Mouse (Mus musculus) Patski (cell line): ENCODE measurements around the gene Tmem126b. TPM values are rescaled to one million over a fixed set of nuclear protein-coding genes. Genes with fewer than 3 reads are reported as not detected.

Source experiments
- ATAC-seq: fragments of 100-300 bp; one replicate; pipeline ENCODE4 v1.8.0; 2021
- CTCF ChIA-PET: fragments of 350-600 bp; sonication (Branson Sonifier 250); formaldehyde crosslinking; loops from one replicate; lab custom pipeline; 2022; ENCODE audit warnings: inconsistent platforms; lab: Charles Lee
- POLR2A ChIA-PET: fragments of 350-600 bp; sonication (Branson Sonifier 250); formaldehyde crosslinking; loops from one replicate; lab custom pipeline; 2022; ENCODE audit warnings: antibody characterized with exemption, inconsistent platforms; lab: Charles Lee
- DNase-seq: peaks from one replicate; pipeline ENCODE4 v3.0.0-alpha.2; 2011; ENCODE audit warnings: low read depth, low spot score
- H3K27me3 ChIP-seq: fragments of 371-371 bp; one replicate; pipeline ENCODE4 v1.5.1; 2021
- CTCF ChIP-seq: fragments of 100-300 bp; IDR thresholded peaks from one replicate; pipeline ENCODE4 v1.5.1; 2021
- in situ Hi-C: fragments of 300-500 bp; cut with MboI; formaldehyde crosslinking; loops from 3 replicates; pipeline ENCODE4 v1.11.1; 2018; ENCODE audit warnings: low pct_unique_long_range_greater_than_20kb, mixed read lengths
- polyA plus RNA-seq: library from polyadenylated mRNA; unstranded; gene quantifications from one replicate; pipeline ENCODE4 v1.2.3, GENCODE M21; 2021

The Tmem126b gene
- polyA plus RNA-seq, 1 experiment from 2014 or later: 12.9 TPM

DNA sequence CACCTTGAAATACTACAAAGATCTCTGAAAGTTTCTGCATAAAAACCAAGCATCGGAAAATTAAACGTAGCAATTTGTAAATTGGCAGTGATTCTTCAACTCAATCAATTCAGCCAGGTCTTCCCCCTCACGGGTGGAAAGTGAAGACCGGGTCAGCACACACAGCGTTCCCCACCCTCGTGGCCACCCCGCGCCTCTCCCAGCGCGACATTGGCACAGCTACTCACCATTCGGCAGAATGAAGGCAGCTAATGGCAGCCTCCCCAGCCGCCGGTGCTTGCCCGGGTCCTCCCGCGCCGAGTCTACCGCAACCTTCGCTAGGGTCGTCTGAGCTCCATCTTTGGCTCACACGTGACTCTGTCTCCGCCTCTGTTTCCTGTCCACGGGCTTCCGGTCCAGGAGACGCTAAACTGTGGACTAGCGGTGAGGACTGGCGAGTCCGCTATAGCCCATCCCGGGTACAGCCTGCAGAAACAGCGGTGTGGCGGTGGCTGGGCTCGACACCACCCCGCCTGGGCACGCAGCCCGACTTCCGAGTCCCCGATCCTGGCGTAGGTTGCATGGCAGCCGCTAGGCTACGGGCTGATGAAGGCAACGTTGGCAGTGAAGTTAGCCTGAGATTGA, 18.8 kb downstream of the Tmem126b start, which contains the start of gene Tmem126a:
Gene Tmem126a (minus strand): TSS at position 385 of the 624 bp plus-strand sequence.
- H3K27me3 ChIP-seq: no peaks in the 10 kb centered on the region
- no peak for TF ChIP-seq CTCF
- no peak for DNase-seq
- peak; percentile 91 for ATAC-seq
- ChIA-PET CTCF (interaction anchor here (1.1 to 1.8 kb wide), 2 partner anchors 9 to 10 kb away, joined by 4 read pairs; no protein-coding TSS in a partner anchor), POLR2A (interaction anchor here (0.9 to 1.9 kb wide), 2 partner anchors 13 to 262 kb away, joined by 3 to 9 read pairs; partner anchors contain the start of gene Crebzf)
- in situ Hi-C loops: no loop called here

DNA sequence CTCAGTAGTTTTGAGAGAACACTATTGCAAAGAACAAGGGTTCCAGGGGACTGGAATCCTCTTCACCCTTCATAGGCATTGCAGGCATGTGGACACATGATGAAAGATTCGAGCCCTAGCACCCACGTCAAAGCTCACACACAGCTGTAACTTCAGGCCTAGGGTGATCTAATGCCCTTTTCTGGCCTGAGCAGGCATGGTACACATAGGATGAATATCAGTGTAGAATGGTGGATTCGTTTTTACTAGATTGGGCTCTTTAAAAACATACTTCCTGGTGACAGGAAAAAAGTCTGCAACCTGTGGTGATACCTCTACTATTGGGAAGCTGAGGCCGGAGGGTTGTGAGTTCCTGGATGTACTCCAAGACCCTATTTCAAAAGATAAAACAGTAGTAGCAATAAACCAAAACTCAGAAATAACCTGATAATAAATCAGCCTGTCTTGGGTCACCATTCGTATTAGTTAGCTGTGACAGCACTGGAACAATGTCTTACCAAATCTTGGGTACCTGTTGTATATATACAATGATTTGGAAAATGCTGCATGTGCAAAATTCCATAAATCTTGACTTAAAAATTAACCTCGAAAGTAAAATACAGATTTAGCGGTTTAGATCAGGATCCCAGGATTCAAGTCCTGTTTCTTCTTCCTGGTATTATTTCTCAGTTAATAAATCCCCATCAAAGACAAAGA, 19.5 kb downstream of the Tmem126b start:
- ChIA-PET CTCF (interaction anchor here (1.1 to 1.8 kb wide), 2 partner anchors 8 to 10 kb away, joined by 4 read pairs; no protein-coding TSS in a partner anchor), POLR2A (interaction anchor here (0.6 to 1.9 kb wide), 3 partner anchors 13 to 660 kb away, joined by 3 to 9 read pairs (median 3); partner anchors contain the start of gene Crebzf)
- ATAC-seq: no peak
- DNase-seq: no peak
- TF ChIP-seq CTCF: no peak
- H3K27me3 ChIP-seq: no peaks in the 10 kb centered on the region
- in situ Hi-C loops: no loop called here

DNA sequence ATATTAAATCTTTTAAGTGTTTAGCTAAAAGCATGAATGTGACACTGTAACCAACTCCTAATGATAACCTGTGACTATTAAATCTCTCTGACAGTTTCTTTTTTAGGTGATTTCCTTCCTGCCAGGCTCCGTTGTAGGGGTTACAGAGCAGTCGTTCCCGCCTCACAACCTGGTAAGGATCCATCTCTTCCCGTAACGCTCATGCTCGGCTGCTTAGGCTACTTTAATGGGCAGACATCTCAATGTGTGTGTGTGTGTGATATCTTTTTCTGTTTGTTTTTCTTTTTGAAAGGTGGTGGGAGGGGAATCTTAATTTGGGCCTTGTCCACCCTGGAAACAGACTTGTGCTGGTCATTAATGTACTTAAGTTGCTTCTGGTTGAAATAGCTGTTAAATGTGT, 31.6 kb downstream of the Tmem126b start:
- in situ Hi-C loops: loop anchor here (25.0 kb wide), 1 partner anchor 457 kb away; the partner anchor contains the start of gene Eed
- CTCF ChIA-PET: no interaction called here
- POLR2A ChIA-PET: interaction anchor here (2.2 to 2.3 kb wide), 2 partner anchors 12 to 17 kb away, joined by 5 to 9 read pairs; partner anchors contain the start of gene Tmem126a
- DNase-seq (no peak), ATAC-seq (no peak)
- no peak for TF ChIP-seq CTCF
- H3K27me3 ChIP-seq: no peaks in the 10 kb centered on the region

DNA sequence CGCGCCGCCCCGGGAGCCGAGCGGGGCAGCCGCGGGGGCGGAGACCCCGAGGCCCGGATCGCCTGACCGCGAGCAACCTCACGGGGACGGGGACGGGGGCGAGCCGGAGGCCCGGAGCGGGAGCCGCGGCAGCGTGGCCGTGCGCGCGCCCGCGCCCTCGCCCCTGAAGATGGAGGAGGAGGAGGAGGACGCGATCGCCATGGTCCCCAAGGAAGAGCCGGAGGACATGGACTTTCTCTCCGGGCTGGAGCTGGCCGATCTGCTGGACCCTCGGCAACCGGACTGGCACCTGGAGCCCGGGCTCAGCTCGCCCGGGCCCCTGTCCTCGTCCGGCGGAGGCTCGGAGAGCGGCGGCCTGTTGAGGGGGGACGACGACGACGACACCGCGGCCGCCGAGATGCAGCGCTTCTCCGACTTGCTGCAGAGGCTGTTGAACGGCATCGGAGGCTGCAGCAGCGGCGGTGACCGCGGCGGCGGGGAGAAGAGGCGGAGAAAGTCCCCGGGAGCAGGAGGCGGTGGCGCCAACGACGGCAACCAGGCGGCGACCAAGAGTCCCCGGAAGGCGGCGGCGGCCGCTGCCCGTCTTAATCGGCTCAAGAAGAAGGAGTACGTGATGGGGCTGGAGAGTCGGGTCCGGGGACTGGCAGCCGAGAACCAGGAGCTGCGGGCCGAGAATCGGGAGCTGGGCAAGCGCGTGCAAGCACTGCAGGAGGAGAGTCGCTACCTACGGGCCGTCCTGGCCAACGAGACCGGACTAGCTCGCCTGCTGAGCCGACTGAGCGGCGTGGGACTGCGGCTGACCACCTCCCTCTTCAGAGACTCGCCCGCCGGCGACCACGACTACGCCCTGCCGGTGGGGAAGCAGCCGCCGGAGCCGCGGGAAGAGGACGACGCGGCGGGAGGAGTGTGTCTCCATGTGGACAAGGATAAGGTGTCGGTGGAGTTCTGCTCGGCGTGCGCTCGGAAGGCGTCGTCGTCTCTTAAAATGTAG, 32.4 kb downstream of the Tmem126b start:
- ATAC-seq: peak; percentile 10
- no peak for TF ChIP-seq CTCF
- DNase-seq: no peak
- no peaks in the 10 kb centered on the region for H3K27me3 ChIP-seq
- CTCF ChIA-PET: no interaction called here
- POLR2A ChIA-PET: interaction anchor here (0.9 to 2.3 kb wide), 6 partner anchors 13 to 237 kb away, joined by 3 to 9 read pairs (median 4); partner anchors contain the start of gene Tmem126a
- in situ Hi-C loops: loop anchor here (25.0 kb wide), 1 partner anchor 456 kb away; the partner anchor contains the start of gene Eed

DNA sequence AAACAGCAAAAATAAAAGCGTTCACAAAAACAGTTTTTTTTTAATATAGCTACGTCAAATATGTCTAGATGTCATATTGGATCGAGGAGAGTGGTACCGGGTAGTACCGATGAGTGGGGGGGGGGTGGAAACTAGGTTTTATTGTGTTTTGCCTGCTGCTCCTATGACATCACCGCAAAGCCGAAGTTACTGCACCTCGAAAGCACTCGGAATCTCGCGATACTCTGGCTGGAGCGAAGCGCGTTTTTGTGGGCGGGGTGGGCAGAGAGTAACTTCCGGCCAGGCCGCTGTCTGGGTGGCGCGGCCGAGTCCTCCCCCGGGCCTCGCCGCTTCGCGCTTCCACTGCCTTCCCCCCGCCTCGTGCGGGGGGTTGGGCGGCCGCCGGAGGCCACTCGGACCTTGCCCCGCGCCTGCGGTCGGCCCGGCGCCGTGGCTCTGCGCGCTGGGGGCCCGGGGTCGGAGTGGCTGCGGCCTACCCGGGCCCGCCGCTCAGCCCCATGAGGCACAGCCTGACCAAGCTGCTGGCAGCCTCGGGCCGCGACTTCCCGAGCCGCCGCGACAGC, 33.2 kb downstream of the Tmem126b start, which contains the start of gene Crebzf:
Gene Crebzf (plus strand): TSS at position 212 of the 563 bp plus-strand sequence.
- ChIA-PET CTCF (interaction anchor here (1.0 to 1.1 kb wide), 2 partner anchors 15 to 135 kb away, joined by 3 to 4 read pairs; no protein-coding TSS in a partner anchor), POLR2A (interaction anchor here (0.9 to 2.3 kb wide), 6 partner anchors 14 to 238 kb away, joined by 3 to 9 read pairs (median 4); partner anchors contain the start of gene Tmem126a)
- no peak for TF ChIP-seq CTCF
- ATAC-seq (peak; percentile 95), DNase-seq (peak; percentile 85)
- in situ Hi-C loops: loop anchor here (25.0 kb wide), 1 partner anchor 455 kb away; the partner anchor contains the start of gene Eed
- no peaks in the 10 kb centered on the region for H3K27me3 ChIP-seq

DNA sequence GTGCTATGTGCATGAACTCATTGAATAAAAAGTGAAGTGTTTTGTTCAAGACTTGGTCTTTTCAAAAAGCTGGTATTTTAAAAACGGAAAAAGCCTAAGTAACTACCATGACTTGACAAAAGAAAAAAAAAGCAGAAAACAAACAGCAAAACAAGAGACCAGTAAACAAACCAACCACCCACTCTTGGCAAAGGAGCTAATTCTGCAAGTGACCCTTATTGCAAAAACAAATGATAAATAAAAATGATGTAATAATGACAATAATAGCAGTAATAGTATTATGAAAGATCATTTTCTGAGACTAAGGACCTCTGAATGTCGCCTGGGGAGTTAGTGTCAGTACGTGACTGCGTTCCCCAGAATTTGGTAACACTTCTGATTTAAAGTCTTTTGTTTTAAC, 33.7 kb downstream of the Tmem126b start:
- no peaks in the 10 kb centered on the region for H3K27me3 ChIP-seq
- DNase-seq (no peak), ATAC-seq (no peak)
- POLR2A ChIA-PET: interaction anchor here (1.1 kb wide), 1 partner anchor 44 kb away, joined by 3 read pairs; no protein-coding TSS in a partner anchor
- in situ Hi-C loops: loop anchor here (25.0 kb wide), 1 partner anchor 455 kb away; the partner anchor contains the start of gene Eed
- no peak for TF ChIP-seq CTCF
- CTCF ChIA-PET: interaction anchor here (1.0 to 1.1 kb wide), 2 partner anchors 14 to 134 kb away, joined by 3 to 4 read pairs; no protein-coding TSS in a partner anchor

DNA sequence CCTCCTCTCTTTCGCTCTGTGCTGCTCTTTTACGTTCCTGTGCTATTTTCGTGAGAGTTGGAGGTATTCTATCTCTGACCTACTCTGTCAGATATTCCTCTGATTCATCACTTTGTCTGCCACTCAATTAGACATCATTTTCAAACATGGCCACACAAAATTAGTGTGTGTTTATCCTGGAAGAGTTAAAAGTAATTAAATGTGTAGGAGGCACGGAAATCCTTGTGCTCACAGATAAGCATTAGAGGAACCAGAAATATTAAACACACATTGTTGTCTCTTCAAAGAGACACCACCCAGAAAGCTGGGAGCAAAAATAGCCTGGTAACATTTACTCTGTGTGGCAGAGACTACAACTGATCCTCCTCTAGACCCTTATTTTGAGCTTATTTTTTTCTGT, 35.8 kb downstream of the Tmem126b start:
- ATAC-seq (no peak), DNase-seq (no peak)
- POLR2A ChIA-PET: interaction anchor here (1.3 kb wide), 1 partner anchor 11 kb away, joined by 3 read pairs; no protein-coding TSS in a partner anchor
- H3K27me3 ChIP-seq: no peaks in the 10 kb centered on the region
- in situ Hi-C loops: loop anchor here (25.0 kb wide), 1 partner anchor 453 kb away; the partner anchor contains the start of gene Eed
- CTCF ChIA-PET: no interaction called here
- no peak for TF ChIP-seq CTCF

DNA sequence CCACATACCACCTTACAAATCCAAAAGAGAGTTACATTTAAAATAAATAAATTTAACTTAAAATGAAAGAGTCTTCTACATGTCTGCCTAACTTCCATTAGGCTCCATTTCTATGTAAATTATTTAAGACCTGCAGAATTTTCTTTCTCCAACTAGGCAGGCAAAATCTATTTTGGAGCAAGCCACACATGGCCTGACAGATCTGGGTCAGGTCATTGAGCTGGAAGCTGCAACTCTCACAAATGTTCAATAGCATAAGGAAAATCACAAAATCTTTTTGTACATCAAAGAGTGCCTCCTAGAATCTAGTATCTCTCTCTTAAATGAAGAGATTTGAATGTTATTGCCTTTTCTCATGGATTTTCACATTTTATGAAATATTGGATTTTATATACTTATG, 43.6 kb downstream of the Tmem126b start:
- in situ Hi-C loops: loop anchor here (25.0 kb wide), 1 partner anchor 445 kb away; the partner anchor contains the start of gene Eed

More for the DNA sequence above, 43.6 kb downstream of the Tmem126b start:
- POLR2A ChIA-PET: no interaction called here
- CTCF ChIA-PET: no interaction called here
- no peak for DNase-seq
- TF ChIP-seq CTCF: no peak
- peaks cover 17% of the 10 kb centered on the region for H3K27me3 ChIP-seq
- no peak for ATAC-seq
